Mouse (Mus musculus) liver, adult 2 months (tissue): ENCODE measurements at regions not wholly inside any gene's neighbourhood (a gene's known extent, or its start where the extent isn't known, plus 50 kb on each side); places are given as distances from the start of the nearest gene placed in this dataset.

Experiments
- CTCF ChIP-seq: fragments of 200-500 bp; IDR thresholded peaks from 2 replicates; pipeline ENCODE4 v1.5.1; 2011; ENCODE audit warnings: low read depth, low read length, control low read depth
- POLR2A ChIP-seq: fragments of 200-500 bp; IDR thresholded peaks from 2 replicates; pipeline ENCODE4 v1.6.1; 2011; ENCODE audit warnings: low read length, control low read depth; ENCODE audit not compliant: insufficient read depth; ENCODE audit errors: extremely low read depth

DNA sequence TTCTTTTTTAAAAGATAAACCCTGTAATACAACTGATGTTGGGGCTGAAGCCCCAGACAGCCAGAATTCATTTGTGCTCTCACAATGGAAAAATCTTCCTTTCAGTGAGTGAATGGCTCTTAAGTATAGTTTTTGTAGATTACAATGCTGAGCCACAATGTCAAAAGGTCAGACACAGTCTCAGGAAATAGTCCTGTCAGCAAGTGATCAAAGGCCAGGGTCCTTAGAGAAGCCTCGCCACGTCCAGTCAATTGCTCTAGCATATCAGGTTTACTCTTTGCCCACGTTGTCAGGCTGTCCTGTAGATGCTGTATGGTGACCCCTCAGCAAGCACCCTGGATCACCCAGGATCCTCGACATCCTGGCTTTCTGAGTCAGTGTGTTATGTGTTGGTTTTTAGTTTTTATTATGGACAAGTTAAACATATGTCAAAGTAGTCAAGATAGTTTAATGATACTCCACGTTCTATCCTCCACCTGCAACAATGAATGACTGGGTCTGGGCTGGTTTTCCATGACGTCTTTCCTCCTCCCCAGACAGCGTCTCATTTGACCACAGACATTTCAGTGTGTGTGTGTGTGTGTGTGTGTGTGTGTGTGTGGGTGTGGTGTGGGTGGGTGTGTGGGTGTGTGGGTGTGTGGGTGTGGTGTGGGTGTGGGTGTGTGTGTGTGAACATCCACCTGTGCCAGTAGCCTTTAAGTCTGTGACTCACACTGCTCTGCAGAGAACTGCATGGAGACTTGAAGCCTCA is 85.5 kb upstream of the 1110032F04Rik start:
- TF ChIP-seq CTCF, result no peak
- TF ChIP-seq POLR2A, result no peak
